In the genomic region with DNA sequence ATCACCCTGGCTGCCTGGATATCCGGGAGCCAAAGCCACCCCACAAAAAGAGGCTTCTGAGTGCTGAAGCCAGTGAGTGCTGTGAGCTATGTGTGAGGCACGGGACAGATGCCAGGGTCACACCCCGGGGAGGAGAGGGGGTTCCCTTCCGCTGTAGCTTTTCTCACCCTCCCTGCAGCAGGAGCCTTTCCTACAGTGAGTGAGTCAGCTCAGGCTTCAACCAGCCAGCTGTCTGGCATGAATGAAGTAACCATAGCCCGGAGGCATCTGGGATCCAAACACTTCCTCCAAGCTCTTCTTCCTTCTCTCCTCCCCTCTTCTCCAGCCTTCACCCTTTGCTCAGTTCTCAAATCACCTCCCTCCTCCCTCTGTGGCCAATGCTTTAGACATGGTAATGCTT, we compare ENCODE assay signal across 8 mouse cellular contexts. TPM values are rescaled to one million over a fixed set of nuclear protein-coding genes. Genes with fewer than 3 reads are reported as not detected.
DNase-seq lines count a peak whose midpoint lies in the region; ATAC-seq and TF ChIP-seq lines count a peak whose summit lies in the region.

No protein-coding gene starts in this region.

- ATAC-seq in heart, embryonic 14.5 days (ENCODE audit: insufficient number of reproducible peaks, insufficient read depth, low FRiP score, low read depth): 0 out of 2 replicates have a peak, but pooled peaks have one; percentile 35
- ATAC-seq in lung, embryonic 14.5 days (ENCODE audit: insufficient read depth): peak; percentile 70
- peak; percentile 40; the same call in 1 of the 2 replicates for ATAC-seq in stomach, postnatal 0 days (ENCODE audit: low FRiP score, low TSS enrichment)

- no peak overlapping the region for H3K4me3 ChIP-seq in heart, embryonic 14.5 days (ENCODE audit: control insufficient read depth in 1 of 2, insufficient read depth in 1 of 2, low read depth in 1 of 2, low read length in 2 of 2)
- no peak overlapping the region for H3K4me3 ChIP-seq in lung, embryonic 14.5 days (ENCODE audit: low read depth, low read length)
- no peak overlapping the region for H3K4me3 ChIP-seq in stomach, postnatal 0 days (ENCODE audit: low read depth, low read length)

- H3K4me2 ChIP-seq in heart, embryonic 14.5 days (ENCODE audit: low read length): no peak overlapping the region; the same call in 1 of the 2 replicates
- H3K4me2 ChIP-seq in lung, embryonic 14.5 days: no peak overlapping the region
- no peak overlapping the region; the same call in 1 of the 2 replicates for H3K4me2 ChIP-seq in stomach, postnatal 0 days (replicated peaks; ENCODE audit: low read depth)

- no peak for TF ChIP-seq EP300 in stomach, postnatal 0 days (optimal IDR thresholded peaks at IDR 0.05)

- WGBS in heart, embryonic 14.5 days: 13% methylated on average over 5 of the region's 5 CpGs
- WGBS in lung, embryonic 14.5 days: 21% methylated on average over 5 of the region's 5 CpGs
- WGBS in stomach, postnatal 0 days: 12% methylated on average over 5 of the region's 5 CpGs

- H3K27me3 ChIP-seq in heart, embryonic 14.5 days (ENCODE audit: control insufficient read depth, insufficient read depth, low read length): no peaks in the 10 kb centered on the region
- H3K27me3 ChIP-seq in lung, embryonic 14.5 days (ENCODE audit: insufficient read depth, low read length): no peaks in the 10 kb centered on the region
- no peaks in the 10 kb centered on the region for H3K27me3 ChIP-seq in stomach, postnatal 0 days (ENCODE audit: control insufficient read depth, insufficient read depth, low read length)

- no peaks in the 10 kb centered on the region for H3K9me3 ChIP-seq in heart, embryonic 14.5 days (ENCODE audit: control insufficient read depth, low read length)
- H3K9me3 ChIP-seq in lung, embryonic 14.5 days (ENCODE audit: low read depth, low read length): no peaks in the 10 kb centered on the region
- H3K9me3 ChIP-seq in stomach, postnatal 0 days (ENCODE audit: control insufficient read depth, low read length): no peaks in the 10 kb centered on the region

- H3K9ac ChIP-seq in heart, embryonic 14.5 days (ENCODE audit: low read length): no peak overlapping the region
- H3K9ac ChIP-seq in lung, embryonic 14.5 days: no peak overlapping the region
- no peak overlapping the region for H3K9ac ChIP-seq in stomach, postnatal 0 days (ENCODE audit: low read length)

- no peaks in the 10 kb centered on the region; a peak in 1 of 4 replicates for H3K4me1 ChIP-seq in heart, embryonic 14.5 days (ENCODE audit: control insufficient read depth in 2 of 2, insufficient read depth in 2 of 2, low read length in 2 of 2)
- H3K4me1 ChIP-seq in lung, embryonic 14.5 days (ENCODE audit: insufficient read depth): peaks cover 3% of the 10 kb centered on the region; the same call in 1 of the 2 replicates
- no peaks in the 10 kb centered on the region for H3K4me1 ChIP-seq in stomach, postnatal 0 days (replicated peaks; ENCODE audit: control insufficient read depth, insufficient read depth)

- TF ChIP-seq CTCF in lung, embryonic 14.5 days (IDR thresholded peaks at IDR 0.05; ENCODE audit: low read depth): no peak
- TF ChIP-seq CTCF in stomach, postnatal 0 days (IDR thresholded peaks at IDR 0.05; ENCODE audit: low read depth): no peak

- DNase-seq in adrenal gland, adult 2 months: peak; percentile 11
- no peak for DNase-seq in adrenal gland, postnatal 25 days
- DNase-seq in layer of hippocampus, adult 18-20 months (ENCODE audit: low spot score in 2 of 2): peak; percentile 2 to 5
- DNase-seq in layer of hippocampus, adult 9-11 months: no peak
- peak; percentile 51 for DNase-seq in lung, embryonic 14.5 days
- peak; percentile 23 for DNase-seq in stomach, postnatal 0 days (ENCODE audit: low spot score)
- DNase-seq in cerebellum, adult 11 months: no peak

- H3K36me3 ChIP-seq in heart, embryonic 14.5 days (ENCODE audit: control insufficient read depth, insufficient read depth, low read length): no peaks in the 10 kb centered on the region
- H3K36me3 ChIP-seq in lung, embryonic 14.5 days (ENCODE audit: insufficient read depth): no peaks in the 10 kb centered on the region
- no peaks in the 10 kb centered on the region for H3K36me3 ChIP-seq in stomach, postnatal 0 days (ENCODE audit: control insufficient read depth, insufficient read depth, low read length)

- H3K27ac ChIP-seq in heart, embryonic 14.5 days (replicated peaks in 1 of 2; ENCODE audit: control insufficient read depth in 1 of 2, insufficient read depth in 1 of 2, low read depth in 2 of 2, low read length in 2 of 2): no peak overlapping the region
- H3K27ac ChIP-seq in lung, embryonic 14.5 days (ENCODE audit: low read depth): no peak overlapping the region
- H3K27ac ChIP-seq in stomach, postnatal 0 days (replicated peaks): no peak overlapping the region

RNA-seq across cellular contexts. Expression of a gene that starts 46.6 kb away (rescaled TPM):
- total RNA-seq in adrenal gland, adult 2 months (2021): 10 to 100 TPM in 1 of 2 experiments, 1 to 10 TPM in 1; 5.4 to 10.0 TPM
- polyA plus RNA-seq in adrenal gland, adult 2 months (2012; rRNA removed): 3.4 and 4.7 TPM in 2 replicates
- total RNA-seq in adrenal gland, postnatal 25 days (2021): 2.8 and 3.8 TPM in 2 replicates
- 1 to 10 TPM; 6.4 to 8.2 TPM for total RNA-seq in layer of hippocampus, adult 18-20 months (2021)
- 1.2 and 1.4 TPM in 2 replicates for polyA plus RNA-seq in heart, embryonic 14.5 days (2014; fragmentation: Nextera tagmentation; extraction: Ambion mirVana)
- polyA plus RNA-seq in lung, embryonic 14.5 days (2014; fragmentation: Nextera tagmentation; extraction: Ambion mirVana): 0.72 and 0.84 TPM in 2 replicates
- polyA plus RNA-seq in stomach, postnatal 0 days (2015; fragmentation: Nextera tagmentation; extraction: Ambion mirVana): 0.51 and 0.52 TPM in 2 replicates

Comparison
In these comparisons a context has a peak if more than half of its experiments do, and no peak if none do; other contexts are left out.
1. DNase-seq: peak in adrenal gland, adult 2 months (single experiment), layer of hippocampus, adult 18-20 months (2 of 2), lung, embryonic 14.5 days (single experiment) and stomach, postnatal 0 days (single experiment); none in adrenal gland, postnatal 25 days (single experiment), layer of hippocampus, adult 9-11 months (single experiment) and cerebellum, adult 11 months (single experiment).
2. Peak in every context shown above with its lines, with median percentiles within 50 percentile points of each other: ATAC-seq.